Mouse (Mus musculus): Measurements from ENCODE around the gene Pisd. TPM values are rescaled to one million over a fixed set of nuclear protein-coding genes. Genes with fewer than 3 reads are reported as not detected.
A peak's percentile ranks its signal among the peaks of the same experiment; 100 is the strongest.
"Not testable (repeated sequence)": the region's sequence is repeated elsewhere in the genome, so short reads cannot be mapped to it uniquely, and the experiment has no call there.

The Pisd gene
- 78.0 and 86.6 TPM in 2 replicates for polyA plus RNA-seq (2016; fragmentation: Nextera tagmentation; extraction: Ambion mirVana)

DNA sequence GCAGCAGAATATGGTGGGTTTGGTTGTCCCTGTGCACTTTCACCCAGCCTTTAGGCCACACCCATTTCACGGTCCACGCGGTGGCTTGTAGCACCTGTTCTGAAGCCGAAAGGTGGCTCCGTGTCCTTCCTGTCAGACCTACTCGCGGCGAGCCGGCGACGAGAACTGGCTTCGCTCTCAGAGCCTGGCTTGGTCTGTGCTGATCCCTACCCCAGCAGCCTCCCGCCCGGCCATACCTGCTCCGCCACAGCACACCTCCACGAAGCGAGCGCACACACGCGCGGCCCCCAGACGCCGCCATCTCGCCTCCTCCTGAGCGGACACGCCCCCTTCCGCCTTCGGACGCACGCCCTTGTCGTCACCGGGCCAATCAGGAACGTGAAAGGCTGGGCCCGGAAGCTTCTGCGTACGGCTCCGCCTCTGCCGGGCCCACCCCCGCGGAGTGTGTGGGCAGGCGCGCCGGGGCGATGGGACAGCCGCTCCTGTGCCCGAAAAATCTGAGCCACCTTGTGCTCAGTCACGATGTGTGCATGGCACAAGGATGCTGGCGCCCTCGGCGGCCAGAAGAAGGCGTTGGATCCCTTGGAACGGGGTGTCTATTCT is at the start of gene Pisd:
Gene Pisd, minus strand, starts transcription at position 334 of the 603 bp plus-strand sequence.
- Histone ChIP-seq H3K27me3 (replicated peaks) (no peaks in the 10 kb centered on the region), H3K4me3 (peak within 1 kb of the TSS; percentile 66), H3K4me2 (replicated peaks) (peak within 1 kb of the TSS; percentile 75), H3K9me3 (no peaks in the 10 kb centered on the region), H3K36me3 (peaks cover 6% of the 10 kb centered on the region), H3K4me1 (peaks cover 6% of the 10 kb centered on the region), H3K27ac (no peak within 1 kb of the TSS), H3K9ac (peak within 1 kb of the TSS; percentile 58)
- peak; percentile 99 for ATAC-seq (ENCODE audit: low FRiP score, low read depth)
- under 1% methylated on average over 52 of the region's 52 CpGs for WGBS

DNA sequence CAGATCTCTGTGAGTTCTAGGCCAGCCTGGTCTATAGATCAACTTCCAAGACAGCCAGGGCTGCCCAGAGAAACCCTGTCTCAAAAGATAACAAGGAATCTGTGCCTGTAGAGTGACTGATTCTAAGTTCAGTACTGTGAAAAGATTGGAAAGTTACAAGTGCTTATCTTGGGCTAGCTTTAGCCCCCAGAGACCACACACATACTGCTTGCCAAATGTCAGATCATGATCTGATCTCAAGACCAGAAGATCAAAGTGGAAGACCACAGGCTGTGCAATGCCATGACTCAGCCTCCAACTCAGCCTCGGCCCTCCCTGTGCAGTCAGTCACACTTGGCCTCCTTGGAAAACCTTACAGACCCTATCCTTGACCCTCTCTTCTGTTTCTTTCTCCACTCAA is 49.1 kb upstream of the Pisd start:
- H3K27ac ChIP-seq: no peak overlapping the region
- H3K9me3 ChIP-seq: no peaks in the 10 kb centered on the region
- peaks cover 80% of the 10 kb centered on the region for H3K36me3 ChIP-seq
- no peak for ATAC-seq (ENCODE audit: low FRiP score, low read depth)
- H3K4me2 ChIP-seq (replicated peaks): no peak overlapping the region
- no peak overlapping the region for H3K9ac ChIP-seq
- WGBS: 89% methylated on average over 1 of the region's 1 CpGs
- no peaks in the 10 kb centered on the region for H3K27me3 ChIP-seq (replicated peaks)
- no peak overlapping the region for H3K4me3 ChIP-seq
- no peaks in the 10 kb centered on the region for H3K4me1 ChIP-seq

DNA sequence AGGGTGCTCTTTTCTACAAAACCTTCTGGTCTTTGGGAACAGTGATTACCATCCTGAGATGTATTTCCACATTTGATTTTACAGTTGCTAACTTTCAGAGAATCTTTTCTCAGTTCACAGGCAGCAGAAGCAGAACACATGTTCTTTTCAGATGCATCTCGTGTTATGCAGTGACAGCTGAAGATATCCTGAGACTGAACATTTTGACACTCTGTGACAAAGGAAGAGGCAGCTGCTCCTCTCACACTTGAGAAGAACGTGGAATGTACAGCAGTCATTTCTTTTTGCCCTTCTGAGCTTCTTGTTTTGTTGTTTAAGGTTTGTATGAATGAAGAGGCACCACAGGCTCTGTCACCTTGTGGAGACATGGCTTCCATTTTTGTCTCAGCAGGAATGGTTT is 44.6 kb upstream of the Pisd start:
- H3K9me3 ChIP-seq: no peaks in the 10 kb centered on the region
- no peak for ATAC-seq (ENCODE audit: low FRiP score, low read depth)
- no peak overlapping the region for H3K4me3 ChIP-seq
- no peaks in the 10 kb centered on the region for H3K27me3 ChIP-seq (replicated peaks)
- H3K27ac ChIP-seq: no peak overlapping the region
- H3K9ac ChIP-seq: no peak overlapping the region
- WGBS: 88% methylated on average over 2 of the region's 2 CpGs
- H3K4me1 ChIP-seq: no peaks in the 10 kb centered on the region
- peaks cover 83% of the 10 kb centered on the region for H3K36me3 ChIP-seq
- H3K4me2 ChIP-seq (replicated peaks): no peak overlapping the region

DNA sequence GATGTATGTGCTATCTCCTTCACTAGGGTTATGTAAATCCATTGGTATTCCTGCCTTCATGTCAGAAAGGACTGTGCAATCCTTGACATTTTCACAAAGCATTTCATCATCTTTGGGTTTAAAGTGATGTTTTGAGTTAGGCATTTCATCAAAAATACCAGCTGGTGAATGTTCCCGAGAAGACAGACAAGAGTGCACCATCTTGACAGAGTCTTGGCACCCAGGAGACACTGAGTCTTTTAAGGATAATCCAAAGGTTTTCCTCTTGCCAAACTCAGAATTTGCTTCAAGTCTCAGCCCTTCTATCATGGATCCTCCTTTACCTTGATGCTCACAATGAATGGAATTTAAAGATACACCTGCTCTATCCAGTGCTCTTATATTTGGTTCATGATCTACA is 43.3 kb upstream of the Pisd start:
- not testable (repeated sequence) for H3K4me2 ChIP-seq (replicated peaks); ATAC-seq (ENCODE audit: low FRiP score, low read depth); H3K27me3 ChIP-seq (replicated peaks); H3K27ac ChIP-seq; H3K9ac ChIP-seq; H3K4me1 ChIP-seq; H3K9me3 ChIP-seq; H3K4me3 ChIP-seq
- 93% methylated on average over 1 of the region's 1 CpGs for WGBS
- H3K36me3 ChIP-seq: peaks cover 70% of the 10 kb centered on the region

DNA sequence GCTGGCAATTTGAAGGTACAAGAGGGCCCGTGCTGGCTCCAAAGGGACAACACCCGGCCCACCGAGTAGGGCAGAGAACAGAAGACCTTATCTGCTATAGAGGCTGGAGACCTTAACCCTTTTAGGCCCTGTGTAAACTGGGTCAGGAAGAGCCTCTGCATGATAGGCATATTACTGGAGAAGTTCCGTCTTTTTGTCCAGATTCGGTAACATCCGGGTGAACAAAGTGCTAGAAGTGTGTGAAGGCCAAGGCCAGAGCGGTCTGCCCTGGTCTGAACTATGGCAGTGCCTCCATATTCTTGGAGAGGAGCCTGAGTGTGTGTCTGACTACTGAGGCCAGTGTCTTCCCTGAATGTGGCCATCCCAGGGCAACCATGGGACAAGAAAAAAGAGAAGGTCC is 41.6 kb upstream of the Pisd start, which contains the start of gene Gm20671:
Gene Gm20671, minus strand, starts transcription at position 101 of the 400 bp plus-strand sequence.
- Histone ChIP-seq H3K27me3 (replicated peaks) (no peaks in the 10 kb centered on the region), H3K4me1 (no peaks in the 10 kb centered on the region), H3K36me3 (peaks cover 66% of the 10 kb centered on the region), H3K4me3 (no peak within 1 kb of the TSS), H3K27ac (no peak within 1 kb of the TSS), H3K9me3 (no peaks in the 10 kb centered on the region), H3K9ac (no peak within 1 kb of the TSS), H3K4me2 (replicated peaks) (no peak within 1 kb of the TSS)
- WGBS: 93% methylated on average over 7 of the region's 7 CpGs
- no peak for ATAC-seq (ENCODE audit: low FRiP score, low read depth)

DNA sequence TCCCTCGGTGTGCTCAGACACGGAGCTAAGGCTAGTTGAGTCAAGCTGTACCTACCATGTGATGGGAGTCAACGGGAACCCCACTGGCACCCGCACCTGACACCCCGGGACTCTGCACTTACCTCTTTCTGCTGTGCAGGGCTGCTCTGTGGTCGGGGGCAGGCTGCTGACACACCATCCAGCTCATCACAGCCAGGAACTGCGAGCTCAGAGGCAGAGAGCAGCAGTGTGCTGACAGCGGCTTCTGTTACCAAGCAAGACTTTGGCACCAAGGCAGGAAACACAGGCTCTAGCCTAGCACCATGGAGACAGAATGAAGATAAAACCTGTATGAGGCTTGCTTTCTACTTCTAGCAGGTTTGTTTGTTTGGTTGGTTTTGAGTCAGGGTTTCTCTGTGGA is 35.0 kb upstream of the Pisd start:
- Histone ChIP-seq H3K27ac (no peak overlapping the region), H3K27me3 (replicated peaks) (no peaks in the 10 kb centered on the region), H3K4me3 (no peak overlapping the region), H3K36me3 (peaks cover 62% of the 10 kb centered on the region), H3K4me2 (replicated peaks) (no peak overlapping the region), H3K9ac (no peak overlapping the region), H3K9me3 (no peaks in the 10 kb centered on the region), H3K4me1 (no peaks in the 10 kb centered on the region)
- 97% methylated on average over 8 of the region's 8 CpGs for whole genome bisulfite sequencing
- no peak for ATAC-seq (ENCODE audit: low FRiP score, low read depth)

DNA sequence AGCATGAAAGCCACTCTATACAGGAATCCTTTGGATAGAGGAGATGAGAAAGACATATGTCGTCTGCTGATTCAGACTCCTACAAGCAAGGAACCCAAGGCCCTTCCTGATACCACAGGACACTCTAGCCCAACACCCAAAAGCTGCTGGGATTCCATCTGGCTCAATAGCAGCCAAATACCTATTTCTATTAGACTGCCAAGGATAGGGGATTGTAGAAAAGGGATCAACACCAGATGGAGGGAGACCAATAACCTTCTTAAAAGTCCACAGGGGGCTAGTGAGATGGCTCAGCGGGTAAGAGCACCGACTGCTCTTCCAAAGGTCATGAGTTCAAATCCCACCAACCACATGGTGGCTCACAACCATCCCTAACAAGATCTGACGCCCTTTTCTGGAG is 29.9 kb upstream of the Pisd start:
- Histone ChIP-seq H3K4me3 (no peak overlapping the region), H3K36me3 (peaks cover 60% of the 10 kb centered on the region), H3K9me3 (no peaks in the 10 kb centered on the region), H3K4me2 (replicated peaks) (no peak overlapping the region), H3K27ac (no peak overlapping the region), H3K27me3 (replicated peaks) (no peaks in the 10 kb centered on the region), H3K9ac (no peak overlapping the region), H3K4me1 (no peaks in the 10 kb centered on the region)
- WGBS: 93% methylated on average over 4 of the region's 4 CpGs
- no peak for ATAC-seq (ENCODE audit: low FRiP score, low read depth)

DNA sequence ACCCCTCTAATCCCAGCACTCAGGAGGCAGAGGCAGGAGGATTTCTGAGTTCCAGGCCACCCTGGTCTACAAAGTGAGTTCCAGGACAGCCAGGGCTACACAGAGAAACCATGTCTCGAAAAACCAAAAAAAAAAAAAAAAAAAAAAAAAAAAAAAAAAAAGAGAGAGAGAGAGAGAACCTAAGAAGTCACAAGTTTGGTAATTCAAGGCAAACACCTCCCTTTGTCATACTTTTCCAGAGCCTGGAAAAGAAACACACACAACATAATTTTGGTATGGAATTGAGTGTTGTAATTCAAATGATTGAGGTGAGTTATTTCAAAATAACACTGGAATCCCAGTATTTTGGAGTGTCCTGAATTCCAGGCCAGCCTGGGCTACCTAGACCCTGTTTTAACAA is 1.0 kb upstream of the Pisd start:
- not testable (repeated sequence) for H3K4me1 ChIP-seq; H3K9me3 ChIP-seq; H3K4me2 ChIP-seq (replicated peaks); H3K27me3 ChIP-seq (replicated peaks); H3K9ac ChIP-seq; H3K27ac ChIP-seq; ATAC-seq (ENCODE audit: low FRiP score, low read depth); H3K4me3 ChIP-seq
- peaks cover 14% of the 10 kb centered on the region for H3K36me3 ChIP-seq
- WGBS: 62% methylated on average over 1 of the region's 1 CpGs

DNA sequence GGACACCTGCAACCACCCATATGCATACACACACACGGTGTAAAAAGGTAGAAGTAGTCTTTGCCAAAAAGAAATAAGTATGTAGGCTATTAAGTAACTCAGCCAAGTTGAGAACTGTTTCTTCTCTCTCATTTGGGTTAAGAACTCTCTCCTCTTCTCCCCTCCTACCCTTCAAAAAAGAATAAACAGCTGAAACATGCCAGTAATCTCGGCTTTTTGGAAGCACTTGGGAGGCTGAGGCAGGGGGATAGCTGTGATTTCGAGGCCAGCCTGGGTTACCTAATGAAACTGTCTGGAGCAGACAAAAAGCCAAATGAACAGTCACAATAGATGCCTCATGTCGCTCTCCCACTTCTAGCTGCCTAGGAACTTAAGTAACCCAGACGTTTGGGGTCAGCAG is 720 bp downstream of the Pisd start:
- peaks cover 6% of the 10 kb centered on the region for H3K36me3 ChIP-seq
- WGBS: 29% methylated on average over 5 of the region's 5 CpGs
- H3K4me3 ChIP-seq: peak overlapping the region; percentile 66
- peak overlapping the region; percentile 75 for H3K4me2 ChIP-seq (replicated peaks)
- no peaks in the 10 kb centered on the region for H3K27me3 ChIP-seq (replicated peaks)
- no peak overlapping the region for H3K27ac ChIP-seq
- ATAC-seq (ENCODE audit: low FRiP score, low read depth): no peak
- peak overlapping the region; percentile 58 for H3K9ac ChIP-seq
- no peaks in the 10 kb centered on the region for H3K9me3 ChIP-seq
- H3K4me1 ChIP-seq: peaks cover 6% of the 10 kb centered on the region

DNA sequence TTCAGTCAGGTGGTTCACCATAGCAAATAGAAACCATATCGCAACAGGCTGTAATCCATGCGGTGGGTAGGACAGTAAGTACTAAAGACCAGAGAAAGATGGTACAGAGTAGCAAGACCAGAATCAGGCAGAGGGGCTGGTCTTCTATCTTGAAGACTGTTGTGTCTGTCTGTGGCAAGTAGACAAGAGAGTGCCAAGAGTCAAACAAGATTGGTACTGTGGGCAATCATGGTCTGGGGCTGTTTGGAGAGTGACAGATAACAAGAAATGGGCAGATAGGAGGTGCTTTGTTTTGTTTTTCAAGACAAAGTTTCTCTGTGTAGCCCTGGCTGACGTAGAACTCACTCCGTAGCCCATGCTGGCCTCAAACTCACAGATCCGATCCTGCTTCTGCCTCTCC is 3.9 kb downstream of the Pisd start:
- Histone ChIP-seq H3K9ac (no peak overlapping the region), H3K27me3 (replicated peaks) (no peaks in the 10 kb centered on the region), H3K4me2 (replicated peaks) (no peak overlapping the region), H3K27ac (no peak overlapping the region), H3K4me3 (no peak overlapping the region), H3K9me3 (no peaks in the 10 kb centered on the region), H3K36me3 (no peaks in the 10 kb centered on the region), H3K4me1 (peaks cover 6% of the 10 kb centered on the region)
- WGBS: 98% methylated on average over 5 of the region's 5 CpGs
- ATAC-seq (ENCODE audit: low FRiP score, low read depth): no peak

DNA sequence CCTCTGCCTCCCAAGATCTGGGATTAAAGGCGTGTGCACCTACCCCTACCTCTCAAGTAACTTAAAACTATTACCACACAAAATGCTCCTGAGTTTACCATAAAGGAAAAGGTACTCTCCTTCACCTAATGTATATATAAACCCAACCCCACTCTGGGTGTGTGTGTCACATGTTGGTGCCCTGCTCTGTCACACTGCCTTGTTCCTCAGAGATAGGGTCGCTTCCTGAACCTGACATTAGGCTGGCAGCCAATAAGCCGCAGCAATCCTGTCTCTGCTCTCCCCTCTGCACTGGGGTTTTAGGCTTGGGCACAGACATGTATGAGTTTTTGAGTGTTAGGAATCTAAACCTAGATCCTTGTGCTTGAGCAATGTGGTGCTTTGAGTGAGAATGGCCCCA is 7.3 kb downstream of the Pisd start:
- H3K4me2 ChIP-seq (replicated peaks): no peak overlapping the region
- no peaks in the 10 kb centered on the region for H3K27me3 ChIP-seq (replicated peaks)
- no peaks in the 10 kb centered on the region for H3K4me1 ChIP-seq
- no peak for ATAC-seq (ENCODE audit: low FRiP score, low read depth)
- 96% methylated on average over 3 of the region's 3 CpGs for WGBS
- H3K36me3 ChIP-seq: peaks cover 11% of the 10 kb centered on the region
- H3K9ac ChIP-seq: no peak overlapping the region
- H3K4me3 ChIP-seq: no peak overlapping the region
- H3K9me3 ChIP-seq: no peaks in the 10 kb centered on the region
- H3K27ac ChIP-seq: no peak overlapping the region

DNA sequence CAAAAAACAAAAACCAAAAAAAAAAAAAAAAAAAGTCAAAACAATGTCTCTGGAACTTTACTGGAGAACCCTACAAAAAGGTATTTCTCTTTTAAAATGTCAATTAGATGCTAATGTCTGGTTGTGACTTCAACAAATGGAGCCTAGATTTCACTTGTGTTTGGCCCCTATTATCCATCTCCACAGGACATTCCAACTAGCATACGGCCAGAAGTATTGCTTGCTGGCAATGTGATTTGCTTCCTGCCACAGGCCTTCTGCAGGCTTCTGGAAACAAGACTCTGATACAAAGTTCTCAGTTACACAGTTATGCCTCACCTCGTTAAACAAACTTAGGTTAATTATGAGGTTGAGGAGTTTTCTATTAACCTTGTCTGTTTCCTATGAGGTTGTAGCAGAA is 13.1 kb downstream of the Pisd start:
- Histone ChIP-seq H3K27me3 (replicated peaks) (no peaks in the 10 kb centered on the region), H3K9me3 (no peaks in the 10 kb centered on the region), H3K4me3 (no peak overlapping the region), H3K36me3 (peaks cover 30% of the 10 kb centered on the region), H3K4me2 (replicated peaks) (no peak overlapping the region), H3K4me1 (no peaks in the 10 kb centered on the region), H3K27ac (no peak overlapping the region), H3K9ac (no peak overlapping the region)
- no peak for ATAC-seq (ENCODE audit: low FRiP score, low read depth)
- 89% methylated on average over 2 of the region's 2 CpGs for WGBS

DNA sequence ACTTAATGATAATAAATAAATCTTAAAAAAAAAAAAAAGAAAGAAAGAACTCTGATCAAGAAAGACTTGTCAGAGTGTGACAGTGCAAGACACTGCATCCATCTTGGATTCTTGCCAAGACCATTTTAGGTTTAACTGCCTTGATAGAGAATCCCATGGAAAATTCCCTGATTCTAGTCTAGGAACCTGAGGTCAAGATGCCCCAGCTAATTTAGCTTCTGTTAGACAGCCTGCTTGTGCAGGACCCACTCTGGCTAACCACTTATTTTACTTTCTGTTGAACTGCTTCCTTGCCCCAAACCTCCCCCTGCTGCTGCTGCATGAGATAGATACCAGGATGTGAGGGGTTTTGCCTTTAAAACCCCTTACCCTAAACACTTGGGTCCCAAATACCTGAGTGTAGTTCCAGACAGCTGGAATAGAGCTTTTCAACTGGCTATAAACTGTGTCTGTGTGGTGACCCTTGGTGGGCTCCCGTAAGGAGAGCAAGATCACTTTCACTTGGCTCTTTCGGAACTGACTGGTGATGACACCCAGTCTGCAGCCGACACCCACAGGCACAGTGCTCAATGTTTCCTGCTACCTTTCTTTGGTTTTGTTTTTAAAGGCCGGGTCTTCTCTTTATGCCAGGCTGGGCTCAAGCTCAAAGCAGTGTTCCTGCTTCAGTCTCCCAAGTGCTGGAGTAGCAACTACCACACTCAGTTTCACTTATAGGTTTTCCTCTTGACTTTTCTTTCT is 17.6 kb downstream of the Pisd start:
- Histone ChIP-seq H3K9ac (no peak overlapping the region), H3K36me3 (peaks cover 33% of the 10 kb centered on the region), H3K4me1 (no peaks in the 10 kb centered on the region), H3K4me3 (no peak overlapping the region), H3K4me2 (replicated peaks) (no peak overlapping the region), H3K9me3 (no peaks in the 10 kb centered on the region), H3K27ac (no peak overlapping the region), H3K27me3 (replicated peaks) (no peaks in the 10 kb centered on the region)
- 95% methylated on average over 4 of the region's 4 CpGs for WGBS
- ATAC-seq (ENCODE audit: low FRiP score, low read depth): no peak

Measured in neural tube, embryonic 12.5 days (tissue).